Mouse (Mus musculus) forebrain, embryonic 10.5 days (tissue): ENCODE results near the gene Hint1. TPM values are rescaled to one million over a fixed set of nuclear protein-coding genes. Genes with fewer than 3 reads are reported as not detected.

ENCODE experiments used
- DNase-seq: peaks from one replicate; pipeline ENCODE4 v3.0.0-alpha.2; 2017; ENCODE audit warnings: low spot score; ENCODE audit errors: extremely low spot score
- H3K27ac ChIP-seq: fragments of 300-500 bp; sonication (generic); 2 replicates; pipeline ENCODE4 v1.5.1; 2016; ENCODE audit warnings: mild to moderate bottlenecking
- H3K27me3 ChIP-seq: fragments of 300-500 bp; sonication (generic); 2 replicates; pipeline ENCODE4 v1.6.1; 2016; ENCODE audit warnings: mild to moderate bottlenecking; ENCODE audit not compliant: poor library complexity, severe bottlenecking
- H3K36me3 ChIP-seq: fragments of 300-500 bp; sonication (generic); replicated peaks from 2 replicates; pipeline ENCODE4 v1.6.1; 2016; ENCODE audit warnings: mild to moderate bottlenecking, moderate library complexity
- H3K4me1 ChIP-seq: fragments of 300-500 bp; sonication (generic); 2 replicates; pipeline ENCODE4 v1.6.1; 2016
- H3K4me3 ChIP-seq: fragments of 300-500 bp; sonication (generic); 2 replicates; pipeline ENCODE4 v1.5.1; 2016; ENCODE audit warnings: mild to moderate bottlenecking, moderate library complexity
- H3K9me3 ChIP-seq: fragments of 300-500 bp; sonication (generic); 2 replicates; pipeline ENCODE4 v1.6.1; 2016; ENCODE audit warnings: mild to moderate bottlenecking, moderate library complexity
- WGBS: fragments of 180-500 bp; shearing (Covaris S2); methylation state at CpG from one replicate; pipeline ENCODE4 v1.1.7; 2016; 5-methylcytosine and 5-hydroxymethylcytosine counted together
- polyA plus RNA-seq: library from polyadenylated mRNA; unstranded; fragments of >200 nt; fragmentation: Nextera tagmentation; extraction: Ambion mirVana; gene quantifications from 2 replicates; pipeline ENCODE4 v1.2.1, GENCODE M21; 2016

Gene Hint1
- 675 and 687 TPM in 2 replicates for polyA plus RNA-seq

DNA sequence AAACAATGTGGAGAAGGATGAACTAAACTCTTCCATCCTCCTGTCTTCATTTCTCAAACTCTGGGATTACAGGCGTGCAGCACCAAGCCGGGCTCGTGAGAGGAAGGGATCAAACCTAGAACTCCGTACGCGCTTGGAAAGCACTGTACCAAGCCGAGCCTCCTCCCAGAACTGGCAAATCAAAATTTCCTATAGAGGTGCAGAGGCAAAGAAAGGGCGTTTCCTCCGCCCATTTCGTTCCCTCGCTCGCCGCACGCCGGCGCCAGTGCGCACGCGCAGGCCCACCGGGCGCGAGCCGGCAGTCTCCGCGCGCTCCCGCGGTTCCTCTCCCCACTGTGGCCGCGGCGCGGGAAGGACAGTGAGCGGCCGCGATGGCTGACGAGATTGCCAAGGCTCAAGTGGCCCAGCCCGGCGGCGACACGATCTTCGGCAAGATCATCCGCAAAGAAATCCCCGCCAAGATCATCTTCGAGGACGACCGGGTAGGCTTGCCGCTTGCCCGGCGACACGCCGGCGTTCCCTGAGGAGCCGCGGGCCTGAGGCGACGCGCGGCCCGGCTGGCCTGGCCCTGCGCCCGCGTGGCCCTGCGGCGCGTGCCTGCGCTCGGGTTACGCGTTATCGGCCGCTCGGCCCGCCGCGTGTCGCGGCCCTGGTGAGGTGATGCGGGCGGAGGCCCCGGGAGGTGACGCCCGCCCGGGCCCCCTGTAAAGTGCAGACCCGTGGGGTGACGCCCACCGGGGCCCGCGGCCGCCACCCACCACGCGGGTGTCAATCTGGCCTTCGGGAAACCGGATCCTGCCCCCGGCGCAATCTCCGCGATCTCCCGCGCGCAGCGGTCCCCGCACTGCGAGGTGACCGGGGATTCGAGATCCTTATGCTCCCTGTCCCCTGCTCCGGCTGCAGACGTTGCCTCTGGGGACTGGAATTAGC is at the start of gene Hint1:
Hint1 (plus strand) TSS at position 265 of the 930 bp plus-strand sequence.
- under 1% methylated on average over 107 of the region's 107 CpGs for WGBS
- peak within 1 kb of the TSS; percentile 97 for H3K4me3 ChIP-seq
- peak within 1 kb of the TSS; percentile 99 for H3K27ac ChIP-seq
- H3K4me1 ChIP-seq = peaks cover 43% of the 10 kb centered on the region
- peak; percentile 90 for DNase-seq
- no peaks in the 10 kb centered on the region for H3K27me3 ChIP-seq
- H3K9me3 ChIP-seq = no peaks in the 10 kb centered on the region
- H3K36me3 ChIP-seq = peaks cover 34% of the 10 kb centered on the region

DNA sequence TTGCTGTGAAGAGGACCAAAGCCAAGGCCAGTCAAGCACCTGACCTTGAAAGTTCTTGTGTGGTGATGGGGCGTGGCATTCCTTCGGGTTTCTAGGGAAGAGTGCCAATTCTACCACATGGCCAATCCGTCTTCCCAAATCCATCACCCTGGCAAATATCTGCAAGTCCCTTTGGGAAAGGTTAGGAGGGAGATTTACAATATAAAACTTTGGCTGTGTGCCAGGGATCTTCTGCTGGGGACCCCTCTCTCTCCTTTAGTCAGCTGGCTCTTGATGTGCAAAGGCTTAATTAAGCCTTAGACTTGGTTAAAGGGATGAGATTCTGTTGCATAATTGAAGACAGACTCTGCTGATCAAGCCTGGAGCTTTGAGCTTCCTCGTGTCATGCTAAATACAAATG is 48.7 kb upstream of the Hint1 start:
- WGBS = 87% methylated on average over 4 of the region's 4 CpGs
- Histone ChIP-seq H3K27me3 (no peaks in the 10 kb centered on the region), H3K9me3 (peaks cover 6% of the 10 kb centered on the region; the same call in 1 of the 2 replicates), H3K4me1 (peaks cover 32% of the 10 kb centered on the region), H3K36me3 (no peaks in the 10 kb centered on the region), H3K4me3 (no peak overlapping the region), H3K27ac (no peak overlapping the region)
- DNase-seq = no peak

DNA sequence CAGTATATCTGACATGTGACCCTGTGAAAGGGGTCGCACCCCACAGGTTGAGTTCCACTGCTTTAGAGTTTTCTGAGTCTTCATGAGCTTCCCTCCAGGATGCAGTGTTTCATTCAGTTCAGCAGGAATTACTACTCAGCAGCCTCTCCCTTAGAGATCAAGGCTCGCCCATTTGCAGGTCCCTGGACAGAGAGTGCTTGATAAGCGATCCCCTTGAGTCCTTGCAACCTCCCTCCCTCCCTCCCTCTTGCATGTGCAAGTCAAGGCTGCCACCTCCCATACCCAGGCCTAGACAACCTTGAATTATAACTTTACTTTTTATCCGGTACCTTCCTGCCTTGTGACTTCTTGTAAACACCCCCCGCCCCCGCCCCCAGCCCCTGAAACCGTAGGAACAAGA is 46.7 kb upstream of the Hint1 start:
- H3K27ac ChIP-seq = no peak overlapping the region
- 75% methylated on average over 7 of the region's 7 CpGs for WGBS

DNA sequence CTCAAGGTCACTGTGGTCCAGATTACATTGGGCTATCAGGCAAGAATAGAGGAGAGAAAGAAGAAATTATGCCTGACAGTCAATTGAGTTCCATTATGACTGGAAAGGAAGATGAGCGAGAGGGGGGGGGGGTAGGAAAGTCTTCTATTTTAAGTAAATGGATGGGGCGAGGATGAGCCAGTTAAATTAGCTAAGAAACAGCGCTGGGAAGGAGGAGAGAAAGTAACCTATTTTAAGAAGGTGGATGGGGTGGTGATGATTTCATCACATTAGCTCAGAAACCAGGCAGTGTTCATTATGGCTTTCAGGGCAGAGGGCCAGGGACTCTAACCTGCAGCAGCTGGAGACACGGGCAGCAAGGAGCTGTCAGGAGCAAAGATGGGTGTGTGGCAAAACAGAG is 42.7 kb upstream of the Hint1 start:
- DNase-seq = no peak

More for the DNA sequence above, 46.7 kb upstream of the Hint1 start:
- H3K4me3 ChIP-seq = no peak overlapping the region
- H3K4me1 ChIP-seq = peaks cover 14% of the 10 kb centered on the region
- H3K36me3 ChIP-seq = no peaks in the 10 kb centered on the region
- H3K9me3 ChIP-seq = peaks cover 13% of the 10 kb centered on the region; the same call in 1 of the 2 replicates
- no peaks in the 10 kb centered on the region for H3K27me3 ChIP-seq
- no peak for DNase-seq

DNA sequence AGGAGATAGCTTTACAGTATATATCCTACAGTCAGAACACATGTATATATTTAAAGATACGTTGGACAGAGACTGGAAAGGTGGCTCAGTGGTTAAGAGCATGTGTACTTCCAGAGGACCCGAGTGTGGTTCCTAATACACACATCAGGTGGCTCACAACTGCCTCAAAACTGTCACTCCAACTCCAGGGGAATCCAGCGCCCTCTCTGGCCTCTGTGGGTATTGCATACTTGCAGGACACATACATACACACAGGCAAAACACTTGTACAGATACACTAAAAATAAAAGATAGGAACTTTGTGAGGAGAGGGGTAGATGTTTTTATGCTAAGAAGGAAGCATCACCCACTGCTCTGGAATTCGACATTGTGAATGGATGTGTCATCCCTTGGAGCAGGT is 40.4 kb upstream of the Hint1 start:
- H3K4me3 ChIP-seq = no peak overlapping the region
- H3K36me3 ChIP-seq = no peaks in the 10 kb centered on the region
- DNase-seq = no peak
- peaks cover under 1% of the 10 kb centered on the region; the same call in 1 of the 2 replicates for H3K4me1 ChIP-seq
- H3K9me3 ChIP-seq = peaks cover 12% of the 10 kb centered on the region; the same call in 1 of the 2 replicates
- H3K27ac ChIP-seq = no peak overlapping the region
- WGBS = 75% methylated on average over 4 of the region's 4 CpGs
- no peaks in the 10 kb centered on the region for H3K27me3 ChIP-seq

More for the DNA sequence above, 42.7 kb upstream of the Hint1 start:
- H3K27ac ChIP-seq = no peak overlapping the region
- peaks cover 18% of the 10 kb centered on the region; the same call in 1 of the 2 replicates for H3K9me3 ChIP-seq
- peaks cover 14% of the 10 kb centered on the region for H3K4me1 ChIP-seq
- no peaks in the 10 kb centered on the region for H3K27me3 ChIP-seq
- no peak overlapping the region for H3K4me3 ChIP-seq
- 90% methylated on average over 4 of the region's 4 CpGs for WGBS
- no peaks in the 10 kb centered on the region for H3K36me3 ChIP-seq

DNA sequence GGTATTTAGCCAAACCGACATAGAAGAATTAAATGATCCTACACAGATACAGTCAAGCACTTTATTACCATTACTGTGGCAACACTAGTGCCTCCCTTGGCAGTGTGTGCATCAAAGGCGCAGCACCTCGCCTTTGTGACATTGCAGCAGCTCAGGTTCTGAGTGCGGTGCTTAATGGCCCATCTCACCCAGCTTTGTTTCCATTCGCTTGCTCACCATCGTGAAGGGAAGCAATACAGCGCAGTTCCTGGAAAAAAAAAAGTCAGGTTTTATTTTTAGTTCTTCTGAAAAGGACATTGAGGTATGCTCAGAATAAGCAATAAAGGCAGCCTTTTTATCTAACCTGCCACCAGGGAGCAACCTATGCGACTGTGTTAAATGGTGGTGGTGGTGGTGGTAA is 39.4 kb upstream of the Hint1 start:
- Histone ChIP-seq H3K27me3 (no peaks in the 10 kb centered on the region), H3K4me3 (no peak overlapping the region)
- no peak for DNase-seq

DNA sequence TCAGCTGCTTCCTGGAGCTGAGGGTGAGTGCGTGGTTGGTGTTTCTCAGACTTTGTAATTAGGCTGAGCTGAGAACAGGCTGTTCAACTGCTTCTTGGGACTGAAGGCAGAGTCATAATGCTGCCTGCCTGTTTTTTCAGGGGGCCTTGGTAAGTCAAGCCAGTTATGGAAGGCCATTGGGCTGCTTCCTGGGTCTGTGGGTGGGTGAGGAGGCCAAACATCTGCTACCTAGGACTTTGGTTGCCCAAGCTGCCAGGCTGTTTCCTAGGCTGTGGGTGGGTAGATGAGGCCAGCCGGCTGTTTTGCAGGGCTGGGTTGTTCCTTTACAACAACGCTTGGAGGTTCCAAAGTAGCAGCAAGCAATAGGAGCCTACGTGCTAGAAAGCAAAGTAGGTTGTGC is 32.4 kb upstream of the Hint1 start:
- H3K9me3 ChIP-seq = no peaks in the 10 kb centered on the region
- H3K4me1 ChIP-seq = no peaks in the 10 kb centered on the region
- H3K27ac ChIP-seq = 0 out of 2 replicates have a peak overlapping the region, but pooled peaks have one; percentile 31
- WGBS = 89% methylated on average over 4 of the region's 4 CpGs
- H3K4me3 ChIP-seq = no peak overlapping the region
- no peaks in the 10 kb centered on the region for H3K27me3 ChIP-seq
- no peaks in the 10 kb centered on the region for H3K36me3 ChIP-seq
- no peak for DNase-seq

More for the DNA sequence above, 39.4 kb upstream of the Hint1 start:
- H3K27ac ChIP-seq = no peak overlapping the region
- H3K4me1 ChIP-seq = no peaks in the 10 kb centered on the region
- no peaks in the 10 kb centered on the region for H3K36me3 ChIP-seq
- H3K9me3 ChIP-seq = peaks cover 12% of the 10 kb centered on the region; the same call in 1 of the 2 replicates
- 93% methylated on average over 8 of the region's 8 CpGs for WGBS

DNA sequence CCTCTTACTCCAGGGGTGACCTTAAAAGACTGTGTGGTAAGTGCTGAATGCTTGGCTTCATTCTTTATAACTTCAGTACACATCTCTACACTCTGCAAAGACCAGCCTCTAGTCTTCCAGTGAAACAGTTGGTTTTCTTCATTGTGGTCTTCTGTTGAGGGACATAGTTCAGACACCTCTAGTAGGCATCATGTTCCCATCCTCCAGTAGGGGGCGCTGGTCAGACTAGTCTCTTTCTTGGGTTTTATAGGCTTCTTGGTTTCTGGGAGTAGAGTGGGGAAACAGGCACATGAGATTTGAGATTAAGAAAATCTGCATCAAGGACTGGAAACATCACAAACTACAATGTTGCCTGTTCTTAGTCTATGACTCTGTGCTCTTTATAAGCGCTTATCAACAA is 31.6 kb upstream of the Hint1 start:
- Histone ChIP-seq H3K27me3 (no peaks in the 10 kb centered on the region), H3K27ac (no peak overlapping the region), H3K4me3 (no peak overlapping the region), H3K4me1 (no peaks in the 10 kb centered on the region), H3K36me3 (no peaks in the 10 kb centered on the region; the same call in 1 of the 2 replicates), H3K9me3 (no peaks in the 10 kb centered on the region)
- 60% methylated on average over 2 of the region's 2 CpGs for WGBS
- DNase-seq = no peak

DNA sequence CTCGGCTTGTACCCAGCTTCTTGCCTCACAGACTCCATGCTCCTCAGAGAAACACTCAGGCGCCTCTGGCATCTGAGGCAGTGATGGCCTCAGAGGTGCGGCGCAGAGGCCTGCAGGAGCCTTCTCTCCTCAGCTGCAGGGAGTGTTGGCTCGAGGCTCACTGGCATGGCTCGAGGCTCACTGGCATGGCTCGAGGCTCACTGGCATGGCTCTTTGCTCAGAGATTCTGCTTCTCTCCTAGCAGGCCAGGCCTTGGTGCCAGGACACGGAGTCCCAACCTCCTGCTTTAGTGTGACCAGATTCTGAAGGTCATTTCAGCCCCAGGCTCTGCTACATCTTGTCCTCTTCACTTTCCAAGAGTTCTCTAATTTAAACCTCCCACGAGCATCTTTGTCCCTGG is 30.1 kb upstream of the Hint1 start:
- no peaks in the 10 kb centered on the region for H3K9me3 ChIP-seq
- H3K27ac ChIP-seq = no peak overlapping the region
- H3K27me3 ChIP-seq = no peaks in the 10 kb centered on the region
- H3K4me1 ChIP-seq = no peaks in the 10 kb centered on the region
- no peaks in the 10 kb centered on the region; the same call in 1 of the 2 replicates for H3K36me3 ChIP-seq
- no peak for DNase-seq
- no peak overlapping the region for H3K4me3 ChIP-seq
- 86% methylated on average over 9 of the region's 9 CpGs for WGBS

DNA sequence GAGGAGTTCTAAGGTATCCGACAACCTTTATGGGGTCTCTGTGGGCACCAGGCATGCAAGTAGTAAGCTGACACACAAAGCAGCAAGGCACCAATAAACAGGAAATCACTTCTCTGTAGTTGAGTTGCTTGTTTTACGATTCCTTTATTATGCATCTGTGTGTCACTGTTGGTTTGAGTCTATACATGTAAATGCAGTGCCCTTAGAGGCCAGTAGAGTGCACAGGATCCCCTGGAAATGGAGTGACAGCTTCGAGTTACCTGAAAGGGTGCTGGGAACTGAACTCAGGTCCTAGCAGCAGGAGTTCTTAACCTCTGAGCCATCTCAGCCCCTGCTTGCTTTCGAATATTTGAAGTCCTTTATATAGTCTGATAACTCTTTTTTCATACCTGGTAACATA is 26.5 kb upstream of the Hint1 start:
- no peak for DNase-seq
- Histone ChIP-seq H3K4me1 (no peaks in the 10 kb centered on the region), H3K4me3 (no peak overlapping the region), H3K27ac (no peak overlapping the region), H3K9me3 (no peaks in the 10 kb centered on the region), H3K36me3 (no peaks in the 10 kb centered on the region; the same call in 1 of the 2 replicates), H3K27me3 (no peaks in the 10 kb centered on the region)
- 92% methylated on average over 4 of the region's 4 CpGs for WGBS

DNA sequence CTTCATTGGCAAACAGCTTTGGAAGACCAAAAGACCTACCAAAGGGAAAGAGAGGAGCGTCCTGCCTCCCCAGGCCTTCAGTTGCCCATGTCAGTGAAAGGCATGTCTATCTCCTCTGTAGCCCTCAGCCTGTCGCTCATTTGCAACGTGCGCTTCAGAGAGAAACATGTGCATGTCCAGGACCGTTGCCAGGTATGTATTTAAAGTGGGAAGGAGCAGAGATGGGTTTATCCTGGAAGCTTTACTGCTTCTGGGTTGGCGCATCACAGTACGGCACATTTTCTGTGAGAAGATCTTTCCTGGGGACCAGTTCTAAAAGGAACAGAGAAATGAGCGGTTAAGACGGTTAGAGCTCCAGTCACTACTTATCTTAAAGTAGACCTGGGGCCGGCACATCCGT is 25.3 kb upstream of the Hint1 start:
- no peaks in the 10 kb centered on the region for H3K9me3 ChIP-seq
- no peak overlapping the region for H3K4me3 ChIP-seq
- 94% methylated on average over 11 of the region's 11 CpGs for WGBS
- H3K4me1 ChIP-seq = peaks cover 10% of the 10 kb centered on the region
- no peak for DNase-seq
- no peaks in the 10 kb centered on the region; the same call in 1 of the 2 replicates for H3K36me3 ChIP-seq
- no peak overlapping the region for H3K27ac ChIP-seq
- H3K27me3 ChIP-seq = no peaks in the 10 kb centered on the region

DNA sequence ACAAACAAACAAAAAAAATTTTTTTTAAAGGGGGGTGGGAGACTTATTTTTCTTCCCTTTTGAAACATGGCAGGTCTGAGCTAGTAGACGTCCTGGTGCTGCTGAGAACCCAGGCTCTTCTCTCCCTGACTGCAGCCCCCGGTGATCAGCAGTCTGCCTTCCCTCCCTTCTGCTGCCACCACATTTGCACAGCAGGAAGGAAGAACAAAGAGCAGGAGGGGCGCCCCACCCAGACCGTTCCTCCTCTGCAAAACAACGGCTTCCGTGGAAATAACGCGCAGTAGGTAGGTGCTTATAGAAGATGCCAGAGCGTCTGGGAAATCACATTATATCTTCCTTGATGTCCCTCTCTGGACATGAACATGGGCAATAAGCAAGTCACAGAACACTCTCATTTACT is 21.8 kb upstream of the Hint1 start:
- H3K27ac ChIP-seq = 0 out of 2 replicates have a peak overlapping the region, but pooled peaks have one; percentile 48

DNA sequence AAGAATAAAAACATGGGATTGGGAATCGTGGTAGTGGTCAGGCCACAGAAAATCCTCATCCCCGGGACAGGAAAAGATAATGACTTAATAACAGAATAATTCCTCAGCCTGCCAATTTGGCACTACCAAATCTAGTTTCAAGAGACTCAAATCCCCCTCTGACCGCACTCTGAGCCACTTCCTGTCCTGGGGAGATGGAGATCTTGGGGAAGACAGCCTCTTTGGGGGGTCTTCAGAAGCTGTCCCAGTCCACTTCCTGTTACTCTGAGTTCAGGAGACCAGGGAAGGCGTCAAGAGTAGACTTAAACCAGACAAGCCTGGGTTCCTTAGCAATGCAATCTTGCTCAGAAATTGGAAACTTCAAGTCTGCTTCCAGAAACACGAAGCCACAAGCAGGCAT is 21.2 kb upstream of the Hint1 start:
- Histone ChIP-seq H3K27me3 (no peaks in the 10 kb centered on the region), H3K9me3 (no peaks in the 10 kb centered on the region), H3K4me3 (no peak overlapping the region), H3K27ac (peak overlapping the region; percentile 48; the same call in 1 of the 2 replicates), H3K4me1 (peaks cover 18% of the 10 kb centered on the region), H3K36me3 (no peaks in the 10 kb centered on the region)
- 87% methylated on average over 5 of the region's 5 CpGs for WGBS
- DNase-seq = no peak

More for the DNA sequence above, 21.8 kb upstream of the Hint1 start:
- WGBS = 74% methylated on average over 9 of the region's 9 CpGs
- Histone ChIP-seq H3K4me1 (peaks cover 18% of the 10 kb centered on the region), H3K9me3 (no peaks in the 10 kb centered on the region), H3K36me3 (no peaks in the 10 kb centered on the region; the same call in 1 of the 2 replicates), H3K4me3 (no peak overlapping the region), H3K27me3 (no peaks in the 10 kb centered on the region)
- DNase-seq = no peak
